Mouse (Mus musculus): Measurements from ENCODE around the gene Tbc1d9b.

Tbc1d9b gene

DNA sequence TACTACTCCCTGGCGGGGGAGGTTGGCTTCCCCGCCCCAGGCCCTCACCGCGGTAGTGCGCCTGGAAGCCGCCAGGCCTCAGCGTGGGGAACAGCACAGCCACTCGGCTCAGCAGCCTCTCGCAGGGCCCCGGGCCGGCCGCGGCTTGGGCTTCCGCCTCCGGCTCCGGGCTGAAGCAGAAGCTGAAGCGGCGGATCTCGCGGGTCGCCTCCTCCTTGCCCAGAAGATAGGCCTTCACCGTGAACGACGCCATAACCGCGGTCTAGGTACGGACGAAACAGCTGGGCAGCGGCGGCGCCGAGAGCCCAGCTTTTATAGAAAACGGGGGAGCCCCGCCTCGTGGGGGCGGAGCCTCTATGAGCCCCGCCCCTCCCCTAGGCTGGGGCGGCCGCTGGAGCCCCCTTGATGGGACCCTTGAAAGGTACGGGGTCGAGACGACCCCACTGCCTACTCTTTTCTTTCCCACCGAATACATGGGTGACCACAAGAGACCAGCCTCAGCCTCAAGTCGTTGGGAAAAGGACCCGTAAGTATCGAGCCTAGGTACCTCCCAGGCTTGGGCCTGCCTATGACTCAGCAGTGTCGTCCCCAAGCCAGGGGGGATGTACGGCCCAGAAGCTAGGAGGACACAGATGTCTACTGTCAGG is 79.4 kb downstream of the Tbc1d9b start, which contains the start of the genes Sqstm1 and Mgat4b:
Sqstm1 (minus strand) TSS at position 323 of the 647 bp plus-strand sequence.
Mgat4b (plus strand) TSS at position 386 of the 647 bp plus-strand sequence.
- DNase-seq (ENCODE audit: low read depth, low spot score), result no peak

DNA sequence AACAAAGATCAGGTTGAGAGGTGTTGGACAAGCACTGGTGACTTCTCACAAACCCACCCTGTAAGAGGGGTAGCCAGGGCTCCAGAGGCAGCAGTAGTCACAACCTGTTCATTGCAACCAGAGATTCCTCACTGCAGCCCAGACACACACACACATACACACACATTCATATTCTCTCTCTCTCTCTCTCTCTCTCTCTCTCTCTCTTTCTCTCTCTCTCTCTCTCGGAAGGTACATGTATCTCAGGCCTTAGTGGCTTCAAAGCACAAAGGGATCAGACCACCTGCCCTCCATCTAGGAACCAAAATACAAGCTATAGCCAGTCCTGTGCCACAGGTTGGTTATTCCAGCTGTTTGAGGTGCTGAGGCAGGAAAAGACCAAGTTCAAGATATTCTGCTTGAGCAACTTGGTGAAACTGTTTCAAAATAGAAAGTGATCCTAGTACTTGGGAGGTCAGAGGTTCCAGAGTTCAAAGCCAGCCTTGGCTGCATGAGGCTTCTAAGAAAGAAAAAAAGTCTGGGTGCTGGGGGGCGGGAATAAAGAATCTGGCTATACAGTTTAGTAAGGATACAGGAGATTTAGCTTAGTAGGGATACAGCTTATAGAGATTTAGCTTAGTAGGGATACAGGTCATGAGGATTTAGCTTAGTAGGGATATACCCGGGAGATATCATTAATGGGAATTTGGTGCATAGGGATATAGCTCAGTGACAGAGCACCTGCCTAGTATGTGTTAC is 80.3 kb downstream of the Tbc1d9b start:
- no peak for DNase-seq (ENCODE audit: low read depth, low spot score)

DNA sequence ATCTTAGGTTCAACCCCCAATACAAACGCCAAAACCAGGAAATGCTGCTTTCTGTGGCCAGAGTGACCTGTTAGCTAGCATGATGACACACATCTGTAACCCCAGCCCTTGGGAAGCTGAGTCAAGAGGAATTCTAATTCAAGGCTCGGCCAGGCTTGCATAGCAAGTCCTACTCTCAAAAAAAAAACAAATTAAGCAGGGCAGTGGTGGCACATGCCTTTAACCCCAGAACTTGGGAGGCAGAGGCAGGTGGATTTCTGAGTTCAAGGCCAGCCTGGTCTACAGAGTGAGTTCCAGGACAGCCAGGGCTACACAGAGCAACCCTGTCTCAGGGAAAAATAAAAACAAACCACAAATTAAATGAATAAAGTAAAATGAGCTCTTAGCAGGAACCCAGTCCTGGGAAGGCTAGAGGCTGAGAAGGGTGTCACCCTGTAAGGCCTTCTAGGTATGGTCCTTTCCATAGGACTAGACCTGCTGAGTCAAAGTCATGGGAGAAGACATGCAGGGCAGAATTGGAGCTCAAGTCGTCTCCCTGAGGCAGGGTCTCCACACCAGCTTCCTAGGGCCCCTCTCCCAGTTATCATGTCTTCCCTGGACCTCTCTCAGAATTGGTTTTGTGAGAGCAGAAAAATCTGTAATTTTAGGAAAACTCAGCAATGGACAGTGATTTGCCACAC is 81.0 kb downstream of the Tbc1d9b start:
- DNase-seq (ENCODE audit: low read depth, low spot score), result no peak

DNA sequence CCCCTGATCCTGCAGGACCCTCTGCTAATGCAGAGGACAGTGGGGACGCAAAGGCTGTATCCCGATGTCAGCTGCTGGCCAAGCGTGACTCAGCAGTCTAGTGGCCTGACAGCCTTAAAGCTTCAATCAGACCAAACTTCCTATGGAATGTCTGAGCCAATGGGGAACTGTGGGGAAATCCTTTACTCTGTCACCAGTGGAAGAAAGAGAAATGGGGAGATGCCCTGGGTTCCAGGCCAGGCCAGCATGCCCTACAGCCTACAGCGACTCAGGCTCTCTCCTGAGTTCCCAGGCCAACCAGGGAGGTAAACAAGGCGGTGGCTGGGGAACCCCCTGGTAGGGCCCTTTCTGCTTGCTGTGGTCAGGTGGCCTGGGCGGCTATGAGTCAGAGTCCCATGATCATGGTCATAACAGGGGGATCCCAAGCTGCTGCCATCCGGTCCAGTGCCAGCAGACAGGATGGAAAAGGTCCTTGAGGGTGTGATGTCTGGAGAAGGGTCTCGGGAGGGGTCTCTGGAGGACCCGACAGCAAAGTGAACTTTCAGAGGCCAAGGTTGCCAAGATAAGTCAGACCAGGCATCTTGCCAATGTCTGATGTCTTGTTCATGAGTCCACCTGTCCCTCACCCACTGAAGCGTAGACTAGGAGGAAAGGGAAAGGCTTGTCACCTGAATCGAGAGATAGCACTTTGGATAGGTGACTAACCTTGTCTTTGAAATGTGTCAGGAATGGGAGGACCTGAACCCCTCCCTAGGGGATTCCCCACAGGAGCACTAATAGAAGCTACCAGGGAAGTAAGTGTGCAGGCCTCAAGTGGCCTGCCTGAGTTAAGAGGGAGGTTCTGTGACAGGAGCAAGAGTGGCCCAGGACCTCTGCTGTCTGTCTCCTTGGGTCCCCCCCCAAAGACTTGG is 81.9 kb downstream of the Tbc1d9b start:
- DNase-seq (ENCODE audit: low read depth, low spot score), result peak; percentile 79

DNA sequence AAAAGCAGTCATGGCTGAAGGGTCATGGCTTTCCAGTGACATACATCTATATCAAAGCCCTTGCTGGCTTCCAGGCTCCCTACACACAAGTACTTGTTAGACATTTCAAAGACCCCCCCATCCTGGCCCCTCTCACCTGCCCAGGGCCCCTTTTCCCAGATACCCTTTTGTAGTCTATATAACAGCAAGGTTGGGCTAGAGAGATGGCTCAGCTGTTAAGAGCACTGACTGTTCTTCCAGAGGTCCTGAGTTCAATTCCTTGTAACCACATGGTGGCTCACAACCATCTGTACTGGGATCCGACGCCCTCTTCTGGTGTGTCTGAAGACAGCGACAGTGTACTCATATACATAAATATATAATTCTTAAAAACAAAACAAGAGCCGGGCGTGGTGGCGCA is 83.4 kb downstream of the Tbc1d9b start:
- DNase-seq (ENCODE audit: low read depth, low spot score), result no peak

DNA sequence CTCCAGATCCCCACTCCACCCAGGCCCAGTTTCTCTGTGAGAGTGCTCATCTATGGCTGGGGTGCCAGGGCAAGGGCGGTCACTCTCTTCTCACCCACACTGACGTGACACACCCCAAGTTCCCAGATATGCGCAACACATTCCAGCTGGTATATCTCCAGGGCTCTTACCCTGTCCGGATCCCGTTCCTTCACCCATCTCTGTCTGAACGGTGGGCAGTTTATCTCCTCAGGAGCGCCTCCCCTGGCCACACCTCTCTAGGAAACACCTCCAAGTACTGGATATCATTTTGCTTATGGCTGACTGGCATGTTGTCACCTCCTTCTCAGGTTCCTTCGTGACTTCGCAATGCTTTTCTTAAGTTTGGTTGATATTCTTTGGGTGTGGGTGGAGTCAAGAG is 84.4 kb downstream of the Tbc1d9b start:
- DNase-seq (ENCODE audit: low read depth, low spot score), result no peak

DNA sequence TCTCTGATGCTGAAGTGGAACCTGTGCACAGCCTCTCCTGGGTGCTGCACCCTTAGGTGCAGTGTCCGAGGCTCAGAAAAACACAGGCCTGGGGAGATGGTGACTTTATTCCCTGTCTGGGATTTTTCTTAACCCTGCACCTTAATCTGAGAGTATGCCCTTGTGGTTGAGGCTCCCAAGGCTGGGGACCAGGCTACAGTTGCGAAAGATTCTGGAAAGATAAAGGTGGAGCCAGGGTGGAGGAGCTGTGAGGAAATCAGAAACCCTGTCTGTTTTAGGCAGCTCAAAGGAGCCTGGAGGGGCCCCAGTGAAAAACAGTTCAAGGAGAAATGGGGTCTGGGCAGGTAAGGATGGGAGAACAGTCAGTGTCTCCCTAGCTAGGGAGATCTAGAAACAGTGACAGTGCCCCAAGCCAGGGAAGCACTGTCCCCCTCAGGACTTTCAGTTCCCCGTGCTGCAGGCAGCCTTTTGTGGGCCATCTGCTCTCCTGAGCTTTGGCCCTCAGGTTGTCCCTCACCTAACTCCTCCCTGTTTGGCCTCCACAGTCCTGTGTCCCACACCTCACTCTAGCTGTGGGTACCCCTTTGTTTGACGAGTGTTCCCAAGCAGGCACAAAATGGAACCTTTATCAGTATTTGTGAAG is 85.6 kb downstream of the Tbc1d9b start:
- no peak for DNase-seq (ENCODE audit: low read depth, low spot score)

DNA sequence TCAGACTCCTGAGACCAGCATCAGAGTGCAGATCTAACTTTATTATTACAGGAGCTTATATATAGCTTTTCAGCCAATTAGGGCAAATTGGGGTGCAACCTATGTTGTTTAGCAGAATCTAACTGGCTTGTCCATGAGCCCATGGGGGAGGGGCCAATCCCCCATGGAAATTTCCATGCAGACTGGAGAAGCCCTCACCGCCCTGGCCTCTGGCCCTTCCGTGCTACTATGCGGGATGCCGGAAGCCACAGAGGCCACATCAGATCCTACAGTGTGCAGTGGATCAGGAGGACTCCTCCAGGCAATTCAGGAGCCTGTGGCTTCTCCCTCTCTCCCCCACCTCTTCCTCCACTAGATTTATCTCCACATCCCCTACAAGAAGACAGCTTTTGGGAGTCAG is 86.6 kb downstream of the Tbc1d9b start:
- no peak for DNase-seq (ENCODE audit: low read depth, low spot score)

DNA sequence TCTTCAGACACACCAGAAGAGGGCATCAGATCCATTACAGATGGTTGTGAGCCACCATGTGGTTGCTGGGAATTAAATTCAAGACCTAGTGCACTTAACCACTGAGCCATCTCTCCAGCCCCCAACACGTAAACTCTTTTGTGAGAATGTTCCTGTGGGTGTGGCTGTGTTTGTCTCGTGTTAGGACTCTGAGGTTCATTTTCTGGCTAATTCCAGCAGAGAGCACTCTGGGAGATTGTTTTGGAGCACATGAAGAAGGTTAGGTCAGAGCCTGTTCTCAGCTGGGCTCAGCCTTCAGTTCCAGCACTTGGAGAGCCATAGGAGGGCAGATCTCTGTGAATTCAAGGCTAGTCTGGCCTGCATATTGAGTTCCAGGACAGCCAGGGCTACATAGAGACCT is 88.6 kb downstream of the Tbc1d9b start:
- no peak for DNase-seq (ENCODE audit: low read depth, low spot score)
